Mouse (Mus musculus) cortical plate, adult 2 months (tissue): ENCODE measurements around the gene Kcnh6.

ENCODE experiments used
- CTCF ChIP-seq: fragments of 200-500 bp; IDR thresholded peaks from 2 replicates; pipeline ENCODE4 v1.5.1; 2011; ENCODE audit warnings: mild to moderate bottlenecking, control low read depth, low read length; ENCODE audit not compliant: insufficient read depth; ENCODE audit errors: extremely low read depth
- POLR2A ChIP-seq: fragments of 200-500 bp; IDR thresholded peaks from 2 replicates; pipeline ENCODE4 v1.6.1; 2011; ENCODE audit warnings: mild to moderate bottlenecking, low read length, control low read depth; ENCODE audit not compliant: insufficient read depth; ENCODE audit errors: extremely low read depth

DNA sequence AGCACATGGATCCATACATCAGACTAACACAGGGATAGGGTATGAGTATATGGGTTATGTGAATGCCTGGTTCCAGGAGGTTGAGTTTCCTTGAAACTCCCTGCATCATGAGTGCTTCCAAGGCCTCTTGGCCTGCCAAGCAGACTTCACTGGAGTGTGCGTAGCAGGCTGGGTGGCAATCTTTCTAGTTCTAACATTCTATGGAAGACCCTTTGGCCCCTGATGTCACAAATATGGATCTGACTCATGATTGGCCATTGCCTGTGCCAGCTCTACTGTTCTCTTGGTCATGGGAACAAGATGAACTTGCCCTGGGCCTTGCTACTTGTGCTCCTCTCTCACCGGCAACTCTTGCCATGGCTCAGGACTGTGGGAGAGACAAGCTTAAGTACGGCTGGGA, 13.5 kb upstream of the Kcnh6 start, which contains the start of gene Ace3:
- TF ChIP-seq CTCF (no peak), POLR2A (no peak)
